Mouse (Mus musculus): ENCODE data around the gene Zfp358. TPM values are rescaled to one million over a fixed set of nuclear protein-coding genes. Genes with fewer than 3 reads are reported as not detected.

The Zfp358 gene
- polyA plus RNA-seq, 2 experiments: 27.5 to 76.7 TPM

DNA sequence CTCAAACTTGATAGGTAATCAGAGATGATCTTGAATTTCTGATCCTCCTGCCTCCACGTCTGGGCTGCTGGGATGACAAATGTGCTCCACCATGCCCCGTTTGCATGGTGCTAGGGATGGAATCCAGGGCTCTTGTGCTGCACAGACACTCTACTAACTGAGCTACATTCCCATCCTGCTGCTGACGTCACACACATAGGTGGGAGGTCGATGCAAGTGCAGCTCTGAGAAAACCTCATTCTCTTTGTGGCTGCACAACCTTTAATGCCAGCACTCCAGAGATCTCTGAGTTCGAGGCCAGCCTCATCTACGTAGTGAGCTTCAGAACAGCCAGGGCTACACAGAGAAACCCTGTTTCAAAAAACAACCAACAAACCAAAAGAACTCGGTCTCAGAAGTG lies 46.2 kb downstream of the Zfp358 start:
- TF ChIP-seq POLR2A (IDR thresholded peaks at IDR 0.05; ENCODE audit: borderline replicate concordance, extremely low read depth, insufficient read depth, insufficient read length): no peak
- DNase-seq (ENCODE audit: low spot score) (no peak), ATAC-seq (ENCODE audit: low FRiP score, low read depth) (no peak)
- Histone ChIP-seq H3K36me3 (ENCODE audit: control insufficient read depth, insufficient read depth, low read length) (peaks cover 83% of the 10 kb centered on the region), H3K9ac (ENCODE audit: low read depth, low read length, severe bottlenecking) (no peak overlapping the region), H3K4me1 (ENCODE audit: control insufficient read depth, insufficient read depth, low read length) (no peaks in the 10 kb centered on the region), H3K4me3 (replicated peaks; ENCODE audit: low read length) (no peak overlapping the region), H3K4me2 (replicated peaks; ENCODE audit: low read depth, low read length, severe bottlenecking) (no peak overlapping the region), H3K27me3 (ENCODE audit: control insufficient read depth, insufficient read depth, low read length) (no peaks in the 10 kb centered on the region), H3K27ac (replicated peaks; ENCODE audit: low read depth, low read length) (no peak overlapping the region), H3K9me3 (ENCODE audit: control insufficient read depth, low read length) (no peaks in the 10 kb centered on the region)
- 90% methylated on average over 7 of the region's 7 CpGs for WGBS

DNA sequence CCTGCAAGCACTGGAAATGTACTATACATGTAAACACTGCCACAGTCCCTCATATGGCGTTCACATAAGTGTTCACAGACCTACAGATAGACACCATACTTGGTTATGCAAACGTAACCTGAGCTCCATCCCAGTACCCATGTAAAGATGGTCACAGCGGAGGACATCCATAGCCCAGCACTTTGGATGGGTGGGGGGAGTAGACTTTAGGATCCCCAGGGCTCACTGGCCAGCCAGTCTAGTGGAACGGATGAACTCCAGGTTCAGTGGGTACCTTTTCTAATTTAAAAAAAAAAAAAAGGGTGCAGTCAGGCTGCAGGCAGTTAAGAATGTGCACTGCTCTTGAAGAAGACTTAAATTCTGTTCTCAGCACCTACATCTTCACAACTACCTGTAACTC lies 47.1 kb downstream of the Zfp358 start:
- no peak overlapping the region for H3K27ac ChIP-seq (replicated peaks; ENCODE audit: low read depth, low read length)
- ATAC-seq (ENCODE audit: low FRiP score, low read depth) (no peak), DNase-seq (ENCODE audit: low spot score) (no peak)
- no peak overlapping the region for H3K4me3 ChIP-seq (replicated peaks; ENCODE audit: low read length)
- H3K36me3 ChIP-seq (ENCODE audit: control insufficient read depth, insufficient read depth, low read length): peaks cover 89% of the 10 kb centered on the region
- no peak overlapping the region for H3K4me2 ChIP-seq (replicated peaks; ENCODE audit: low read depth, low read length, severe bottlenecking)
- TF ChIP-seq POLR2A (IDR thresholded peaks at IDR 0.05; ENCODE audit: borderline replicate concordance, extremely low read depth, insufficient read depth, insufficient read length): no peak
- no peaks in the 10 kb centered on the region for H3K4me1 ChIP-seq (ENCODE audit: control insufficient read depth, insufficient read depth, low read length)
- 92% methylated on average over 4 of the region's 4 CpGs for WGBS
- no peaks in the 10 kb centered on the region for H3K27me3 ChIP-seq (ENCODE audit: control insufficient read depth, insufficient read depth, low read length)
- no peak overlapping the region for H3K9ac ChIP-seq (ENCODE audit: low read depth, low read length, severe bottlenecking)
- no peaks in the 10 kb centered on the region for H3K9me3 ChIP-seq (ENCODE audit: control insufficient read depth, low read length)

DNA sequence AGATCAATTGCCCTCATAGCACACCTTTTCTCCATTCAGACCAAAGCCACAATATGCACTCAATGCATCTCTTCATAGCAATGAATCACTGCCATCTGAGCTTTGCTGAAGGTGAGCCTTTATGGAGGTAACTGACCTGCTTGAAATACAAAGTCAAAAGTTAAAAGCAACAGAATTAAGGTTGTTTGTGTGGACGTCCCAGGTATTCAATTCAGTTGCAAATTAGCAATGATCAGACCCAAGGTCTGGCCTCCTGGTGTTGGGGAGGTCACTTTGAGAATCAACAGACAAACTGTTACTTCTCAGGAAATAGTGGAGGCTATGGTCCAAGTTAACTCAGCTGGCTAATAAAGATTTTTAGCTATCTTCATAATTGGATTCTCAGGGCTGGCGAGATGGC lies 53.6 kb downstream of the Zfp358 start:
- no peak overlapping the region for H3K9ac ChIP-seq (ENCODE audit: low read depth, low read length, severe bottlenecking)
- DNase-seq (ENCODE audit: low spot score): no peak
- WGBS: 81% methylated on average over 2 of the region's 2 CpGs
- H3K27me3 ChIP-seq (ENCODE audit: control insufficient read depth, insufficient read depth, low read length): no peaks in the 10 kb centered on the region
- no peak for TF ChIP-seq POLR2A (IDR thresholded peaks at IDR 0.05; ENCODE audit: borderline replicate concordance, extremely low read depth, insufficient read depth, insufficient read length)
- no peak for ATAC-seq (ENCODE audit: low FRiP score, low read depth)
- H3K4me2 ChIP-seq (replicated peaks; ENCODE audit: low read depth, low read length, severe bottlenecking): no peak overlapping the region
- no peak overlapping the region for H3K4me3 ChIP-seq (replicated peaks; ENCODE audit: low read length)
- H3K27ac ChIP-seq (replicated peaks; ENCODE audit: low read depth, low read length): no peak overlapping the region
- no peaks in the 10 kb centered on the region for H3K9me3 ChIP-seq (ENCODE audit: control insufficient read depth, low read length)
- no peaks in the 10 kb centered on the region for H3K4me1 ChIP-seq (ENCODE audit: control insufficient read depth, insufficient read depth, low read length)
- H3K36me3 ChIP-seq (ENCODE audit: control insufficient read depth, insufficient read depth, low read length): peaks cover 29% of the 10 kb centered on the region

Other genes with a start within 250 kb of the Zfp358 start
- 12.2 and 13.3 TPM in 2 replicates for gene Insr, start 213.5 kb upstream of the Zfp358 start, polyA plus RNA-seq (2012; rRNA removed)
- gene Insr, start 213.5 kb upstream of the Zfp358 start, polyA plus RNA-seq (2014; fragmentation: Nextera tagmentation; extraction: Ambion mirVana): 32.7 and 37.6 TPM in 2 replicates
- gene A430078G23Rik, start 139.7 kb upstream of the Zfp358 start, polyA plus RNA-seq (2012; rRNA removed): 0.13 and 0.18 TPM in 2 replicates
- gene A430078G23Rik, start 139.7 kb upstream of the Zfp358 start, polyA plus RNA-seq (2014; fragmentation: Nextera tagmentation; extraction: Ambion mirVana): 0.22 TPM in 1 of 2 replicates, not detected in the other
- gene Arhgef18, start 100.1 kb upstream of the Zfp358 start, polyA plus RNA-seq (2012; rRNA removed): 23.1 and 26.3 TPM in 2 replicates
- gene Arhgef18, start 100.1 kb upstream of the Zfp358 start, polyA plus RNA-seq (2014; fragmentation: Nextera tagmentation; extraction: Ambion mirVana): 9.4 and 12.3 TPM in 2 replicates
- gene Pex11g, start 25.5 kb upstream of the Zfp358 start, polyA plus RNA-seq (2012; rRNA removed): 6.0 and 7.7 TPM in 2 replicates
- gene Pex11g, start 25.5 kb upstream of the Zfp358 start, polyA plus RNA-seq (2014; fragmentation: Nextera tagmentation; extraction: Ambion mirVana): 2.7 and 4.7 TPM in 2 replicates
- gene Tex45, start 22.3 kb upstream of the Zfp358 start, polyA plus RNA-seq (2012; rRNA removed): 0.11 and 0.17 TPM in 2 replicates
- not detected in 2 replicates for gene Tex45, start 22.3 kb upstream of the Zfp358 start, polyA plus RNA-seq (2014; fragmentation: Nextera tagmentation; extraction: Ambion mirVana)
- 148 and 202 TPM in 2 replicates for gene Mcoln1, start 7.3 kb downstream of the Zfp358 start, polyA plus RNA-seq (2012; rRNA removed)
- 36.6 and 42.3 TPM in 2 replicates for gene Mcoln1, start 7.3 kb downstream of the Zfp358 start, polyA plus RNA-seq (2014; fragmentation: Nextera tagmentation; extraction: Ambion mirVana)
- 51.8 and 64.4 TPM in 2 replicates for gene Pnpla6, start 22.2 kb downstream of the Zfp358 start, polyA plus RNA-seq (2012; rRNA removed)
- 18.8 and 20.7 TPM in 2 replicates for gene Pnpla6, start 22.2 kb downstream of the Zfp358 start, polyA plus RNA-seq (2014; fragmentation: Nextera tagmentation; extraction: Ambion mirVana)
- 0.41 and 0.92 TPM in 2 replicates for gene C330021F23Rik, start 74.9 kb downstream of the Zfp358 start, polyA plus RNA-seq (2012; rRNA removed)
- 0.36 and 0.73 TPM in 2 replicates for gene C330021F23Rik, start 74.9 kb downstream of the Zfp358 start, polyA plus RNA-seq (2014; fragmentation: Nextera tagmentation; extraction: Ambion mirVana)
- gene Camsap3, start 94.2 kb downstream of the Zfp358 start, polyA plus RNA-seq (2012; rRNA removed): 13.3 and 13.7 TPM in 2 replicates
- gene Camsap3, start 94.2 kb downstream of the Zfp358 start, polyA plus RNA-seq (2014; fragmentation: Nextera tagmentation; extraction: Ambion mirVana): 6.6 and 7.3 TPM in 2 replicates
- 69.5 and 79.7 TPM in 2 replicates for gene Xab2, start 128.2 kb downstream of the Zfp358 start, polyA plus RNA-seq (2012; rRNA removed)
- gene Xab2, start 128.2 kb downstream of the Zfp358 start, polyA plus RNA-seq (2014; fragmentation: Nextera tagmentation; extraction: Ambion mirVana): 46.7 and 51.1 TPM in 2 replicates
- 24.2 and 55.4 TPM in 2 replicates for gene Pet100, start 128.4 kb downstream of the Zfp358 start, polyA plus RNA-seq (2012; rRNA removed)
- gene Pet100, start 128.4 kb downstream of the Zfp358 start, polyA plus RNA-seq (2014; fragmentation: Nextera tagmentation; extraction: Ambion mirVana): 94.5 and 98.3 TPM in 2 replicates
- not detected in 2 replicates for gene Pcp2, start 132.4 kb downstream of the Zfp358 start, polyA plus RNA-seq (2012; rRNA removed)
- gene Pcp2, start 132.4 kb downstream of the Zfp358 start, polyA plus RNA-seq (2014; fragmentation: Nextera tagmentation; extraction: Ambion mirVana): 0.14 TPM in 1 of 2 replicates, not detected in the other
- gene Stxbp2, start 137.8 kb downstream of the Zfp358 start, polyA plus RNA-seq (2012; rRNA removed): 61.6 and 88.2 TPM in 2 replicates
- 29.1 and 31.7 TPM in 2 replicates for gene Stxbp2, start 137.8 kb downstream of the Zfp358 start, polyA plus RNA-seq (2014; fragmentation: Nextera tagmentation; extraction: Ambion mirVana)
- gene Retn, start 162.6 kb downstream of the Zfp358 start, polyA plus RNA-seq (2012; rRNA removed): 0.08 and 0.35 TPM in 2 replicates
- gene Retn, start 162.6 kb downstream of the Zfp358 start, polyA plus RNA-seq (2014; fragmentation: Nextera tagmentation; extraction: Ambion mirVana): not detected in 2 replicates
- gene Mcemp1, start 172.6 kb downstream of the Zfp358 start, polyA plus RNA-seq (2012; rRNA removed): 0.14 and 0.34 TPM in 2 replicates
- 0.26 and 0.29 TPM in 2 replicates for gene Mcemp1, start 172.6 kb downstream of the Zfp358 start, polyA plus RNA-seq (2014; fragmentation: Nextera tagmentation; extraction: Ambion mirVana)
- gene Fcor, start 179.2 kb downstream of the Zfp358 start, polyA plus RNA-seq (2012; rRNA removed): 7.3 and 7.9 TPM in 2 replicates
- gene Fcor, start 179.2 kb downstream of the Zfp358 start, polyA plus RNA-seq (2014; fragmentation: Nextera tagmentation; extraction: Ambion mirVana): 14.1 and 18.2 TPM in 2 replicates
- gene Trappc5, start 183.2 kb downstream of the Zfp358 start, polyA plus RNA-seq (2012; rRNA removed): 40.5 and 41.2 TPM in 2 replicates
- 28.8 and 31.7 TPM in 2 replicates for gene Trappc5, start 183.2 kb downstream of the Zfp358 start, polyA plus RNA-seq (2014; fragmentation: Nextera tagmentation; extraction: Ambion mirVana)
- gene Fcer2a, start 201.0 kb downstream of the Zfp358 start, polyA plus RNA-seq (2012; rRNA removed): 0.19 and 0.23 TPM in 2 replicates
- 0.25 and 0.37 TPM in 2 replicates for gene Fcer2a, start 201.0 kb downstream of the Zfp358 start, polyA plus RNA-seq (2014; fragmentation: Nextera tagmentation; extraction: Ambion mirVana)
- not detected in 2 replicates for gene Clec4g, start 227.5 kb downstream of the Zfp358 start, polyA plus RNA-seq (2012; rRNA removed)
- 0.25 TPM in 1 of 2 replicates, not detected in the other for gene Clec4g, start 227.5 kb downstream of the Zfp358 start, polyA plus RNA-seq (2014; fragmentation: Nextera tagmentation; extraction: Ambion mirVana)

Data from limb, embryonic 14.5 days (tissue).